Mouse (Mus musculus) thymus, adult 2 months (tissue): ENCODE results near the gene Efcab12.

Source experiments
- CTCF ChIP-seq: fragments of 200-500 bp; IDR thresholded peaks from 2 replicates; pipeline ENCODE4 v1.5.1; 2012; ENCODE audit warnings: mild to moderate bottlenecking, control low read depth, low read length, moderate library complexity, borderline replicate concordance; ENCODE audit not compliant: control insufficient read depth, poor library complexity, insufficient read depth; ENCODE audit errors: extremely low read depth
- POLR2A ChIP-seq: fragments of 200-500 bp; IDR thresholded peaks from 2 replicates; pipeline ENCODE4 v1.6.1; 2012; ENCODE audit warnings: mild to moderate bottlenecking, low read length, control low read depth, moderate library complexity; ENCODE audit not compliant: control insufficient read depth, poor library complexity, insufficient read depth; ENCODE audit errors: extremely low read depth

DNA sequence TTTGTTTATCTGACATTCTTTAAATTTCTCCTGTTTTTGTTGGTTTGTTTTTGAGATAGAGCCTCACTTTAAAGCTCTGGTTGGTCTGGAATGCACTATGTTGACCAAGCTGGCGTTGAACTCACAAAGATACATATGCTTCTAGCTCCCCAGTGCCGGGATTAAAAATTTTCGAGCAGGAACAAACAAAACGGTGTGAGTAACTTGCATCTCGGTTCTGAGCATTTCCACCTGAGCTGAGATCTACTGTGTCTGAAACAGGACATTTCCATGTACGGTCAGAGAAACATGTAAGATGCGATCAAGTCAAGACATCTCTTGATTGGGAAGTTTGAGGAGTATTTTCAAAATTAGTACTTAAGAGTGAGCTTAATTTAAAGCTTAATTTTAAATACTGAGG, 15.8 kb upstream of the Efcab12 start:
- TF ChIP-seq CTCF, result no peak
- no peak for TF ChIP-seq POLR2A
